Mouse (Mus musculus): ENCODE results near the gene Slc22a2. TPM values are rescaled to one million over a fixed set of nuclear protein-coding genes. Genes with fewer than 3 reads are reported as not detected.

The Slc22a2 gene
- polyA plus RNA-seq, 1 experiment from 2014 or later: 0.85 TPM

DNA sequence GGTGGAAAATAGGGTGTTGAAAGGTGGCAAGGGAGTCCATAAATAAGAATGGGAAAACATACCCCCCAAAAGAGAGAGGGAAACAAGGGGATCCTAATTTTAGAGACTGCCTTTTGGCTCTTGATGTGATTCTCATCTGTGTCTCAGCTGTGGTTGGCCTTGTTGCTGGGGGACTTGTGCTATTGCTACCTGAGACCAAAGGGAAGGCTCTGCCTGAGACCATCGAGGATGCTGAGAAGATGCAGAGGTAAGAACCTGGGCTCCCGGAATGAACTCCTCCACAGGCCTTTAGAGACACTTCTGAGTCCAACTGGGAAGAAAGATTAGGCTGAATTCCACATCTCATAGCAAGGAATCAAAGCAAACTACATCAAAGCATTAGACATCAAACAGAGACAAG, 35.7 kb downstream of the Slc22a2 start:
- H3K9ac ChIP-seq (ENCODE audit: low read depth, low read length): no peak overlapping the region
- H3K9me3 ChIP-seq (replicated peaks; ENCODE audit: control insufficient read depth, low read length, poor library complexity, severe bottlenecking): no peaks in the 10 kb centered on the region
- WGBS: 72% methylated on average over 2 of the region's 2 CpGs
- no peak for ATAC-seq
- H3K4me3 ChIP-seq (ENCODE audit: low read depth, low read length): no peak overlapping the region
- no peaks in the 10 kb centered on the region for H3K27me3 ChIP-seq (ENCODE audit: control insufficient read depth, insufficient read depth, low read depth, low read length)
- no peaks in the 10 kb centered on the region for H3K4me1 ChIP-seq (ENCODE audit: control insufficient read depth, insufficient read depth, low read length)
- no peak overlapping the region for H3K4me2 ChIP-seq (ENCODE audit: low read length)
- no peak overlapping the region for H3K27ac ChIP-seq (ENCODE audit: low read length)
- no peaks in the 10 kb centered on the region for H3K36me3 ChIP-seq (ENCODE audit: control insufficient read depth, insufficient read depth, low read length)

GRCm38 (mm10) chr17:12627983-12628382, 44.1 kb downstream of the Slc22a2 start:
- Histone ChIP-seq H3K4me1 (ENCODE audit: control insufficient read depth, insufficient read depth, low read length) (no peaks in the 10 kb centered on the region), H3K27ac (ENCODE audit: low read length) (no peak overlapping the region), H3K36me3 (ENCODE audit: control insufficient read depth, insufficient read depth, low read length) (no peaks in the 10 kb centered on the region), H3K27me3 (ENCODE audit: control insufficient read depth, insufficient read depth, low read depth, low read length) (no peaks in the 10 kb centered on the region), H3K9ac (ENCODE audit: low read depth, low read length) (no peak overlapping the region), H3K4me3 (ENCODE audit: low read depth, low read length) (no peak overlapping the region), H3K4me2 (ENCODE audit: low read length) (no peak overlapping the region), H3K9me3 (replicated peaks; ENCODE audit: control insufficient read depth, low read length, poor library complexity, severe bottlenecking) (no peaks in the 10 kb centered on the region)
- ATAC-seq: no peak
- 88% methylated on average over 4 of the region's 4 CpGs for WGBS

DNA sequence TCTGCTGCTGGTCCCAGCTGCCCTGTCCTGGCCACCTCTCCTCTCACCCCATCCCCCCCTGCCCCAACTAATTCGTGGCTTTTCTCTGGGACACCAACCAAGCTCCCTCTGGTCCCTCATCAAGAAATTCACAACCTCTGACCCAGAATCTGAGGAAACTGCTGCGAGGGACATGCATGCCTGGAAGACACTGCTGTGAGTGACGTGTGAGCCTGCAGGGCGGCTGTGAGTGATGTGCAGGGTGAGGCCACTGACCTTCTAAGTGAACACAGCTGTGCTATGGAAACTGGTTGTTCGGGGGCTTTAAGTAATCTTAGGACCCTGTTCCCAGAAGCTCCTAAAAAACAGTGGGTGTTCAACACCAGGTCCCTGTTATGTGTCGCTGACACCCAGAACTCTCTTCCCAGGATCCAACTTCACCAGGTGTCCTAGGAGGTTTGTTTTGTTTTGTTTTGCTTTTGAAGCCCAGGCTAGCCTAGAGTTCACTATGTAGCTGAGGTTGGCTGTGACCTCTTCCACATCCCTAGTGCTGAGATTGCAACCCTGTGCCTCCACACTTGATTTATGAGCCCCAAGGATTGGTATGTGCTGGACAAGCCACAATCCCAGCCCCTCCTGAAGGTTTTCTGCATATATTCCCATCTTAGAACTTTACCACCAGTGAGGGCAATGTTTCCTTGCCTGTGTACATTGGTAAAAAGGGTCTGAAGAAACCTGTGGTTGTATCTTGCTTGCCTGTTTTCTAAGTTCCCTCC, 47.2 kb downstream of the Slc22a2 start:
- WGBS: 63% methylated on average over 6 of the region's 6 CpGs

DNA sequence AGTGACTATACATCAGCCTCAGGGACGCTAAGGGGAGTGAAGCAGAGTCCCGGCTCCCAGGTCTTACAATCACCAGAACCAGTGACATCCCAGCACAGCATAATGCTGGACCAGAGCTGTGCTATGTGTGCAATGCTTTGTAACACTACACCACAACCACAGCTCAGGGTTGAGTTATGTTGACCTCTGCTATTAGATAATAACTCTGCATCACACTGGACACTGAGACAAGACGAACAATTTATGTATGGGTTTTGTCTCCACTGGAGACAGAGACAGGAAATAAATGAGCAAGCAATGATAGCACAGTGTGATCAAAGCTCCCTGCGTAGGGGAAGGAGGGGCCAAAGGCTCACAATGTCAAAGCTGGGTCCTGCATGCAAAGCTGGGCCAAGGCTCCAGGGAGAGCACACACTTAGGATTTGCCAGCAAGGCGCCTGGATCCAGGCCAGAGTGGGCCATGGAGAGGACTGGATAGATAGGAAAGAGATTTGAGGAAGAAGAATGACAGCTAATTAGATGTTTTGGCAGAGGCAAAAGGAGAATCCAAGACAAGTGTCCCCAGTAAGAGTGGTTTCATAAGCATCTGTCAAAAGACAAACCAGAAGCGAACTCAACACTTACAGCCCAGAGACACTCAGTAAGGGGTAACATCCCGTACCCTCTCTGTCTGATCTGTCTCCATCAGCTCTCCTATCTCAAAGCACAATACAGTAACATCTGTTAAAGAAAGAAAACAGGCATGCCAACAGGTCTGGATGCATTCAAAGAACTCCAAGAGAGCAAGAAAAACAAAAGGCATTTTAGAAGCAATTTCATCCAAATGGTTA, 48.1 kb downstream of the Slc22a2 start:
- Histone ChIP-seq H3K27me3 (ENCODE audit: control insufficient read depth, insufficient read depth, low read depth, low read length) (no peaks in the 10 kb centered on the region), H3K36me3 (ENCODE audit: control insufficient read depth, insufficient read depth, low read length) (no peaks in the 10 kb centered on the region), H3K9me3 (replicated peaks; ENCODE audit: control insufficient read depth, low read length, poor library complexity, severe bottlenecking) (no peaks in the 10 kb centered on the region), H3K9ac (ENCODE audit: low read depth, low read length) (no peak overlapping the region), H3K4me2 (ENCODE audit: low read length) (no peak overlapping the region), H3K27ac (ENCODE audit: low read length) (no peak overlapping the region), H3K4me3 (ENCODE audit: low read depth, low read length) (no peak overlapping the region), H3K4me1 (ENCODE audit: control insufficient read depth, insufficient read depth, low read length) (no peaks in the 10 kb centered on the region)
- no peak for ATAC-seq
- WGBS: 53% methylated on average over 7 of the region's 7 CpGs

More for the DNA sequence above, 47.2 kb downstream of the Slc22a2 start:
- Histone ChIP-seq H3K4me3 (ENCODE audit: low read depth, low read length) (no peak overlapping the region), H3K27me3 (ENCODE audit: control insufficient read depth, insufficient read depth, low read depth, low read length) (no peaks in the 10 kb centered on the region), H3K4me2 (ENCODE audit: low read length) (no peak overlapping the region), H3K9me3 (replicated peaks; ENCODE audit: control insufficient read depth, low read length, poor library complexity, severe bottlenecking) (no peaks in the 10 kb centered on the region), H3K4me1 (ENCODE audit: control insufficient read depth, insufficient read depth, low read length) (no peaks in the 10 kb centered on the region), H3K27ac (ENCODE audit: low read length) (no peak overlapping the region), H3K9ac (ENCODE audit: low read depth, low read length) (no peak overlapping the region), H3K36me3 (ENCODE audit: control insufficient read depth, insufficient read depth, low read length) (no peaks in the 10 kb centered on the region)
- no peak for ATAC-seq

DNA sequence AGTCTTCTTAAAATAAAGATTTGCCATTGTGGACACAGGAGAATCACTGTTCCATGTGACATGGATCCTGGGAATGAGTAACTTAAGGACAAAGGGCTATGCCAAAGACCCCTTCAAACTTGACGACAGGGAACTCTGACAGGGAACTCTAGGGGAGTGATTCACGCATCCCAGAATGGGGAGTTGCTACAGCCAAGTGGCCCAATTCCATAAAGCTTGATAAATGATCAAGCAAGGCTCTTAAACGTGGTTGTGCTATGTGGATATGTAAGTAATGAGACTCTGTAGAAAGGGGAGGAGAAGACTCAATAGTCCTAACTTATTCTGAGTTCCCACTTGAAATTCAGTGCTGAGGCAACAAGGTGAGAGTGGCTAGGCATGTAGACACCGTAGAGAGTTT, 50.9 kb downstream of the Slc22a2 start:
- WGBS: 76% methylated on average over 4 of the region's 4 CpGs
- no peak overlapping the region for H3K9ac ChIP-seq (ENCODE audit: low read depth, low read length)
- H3K4me2 ChIP-seq (ENCODE audit: low read length): no peak overlapping the region
- H3K36me3 ChIP-seq (ENCODE audit: control insufficient read depth, insufficient read depth, low read length): no peaks in the 10 kb centered on the region
- no peak overlapping the region for H3K4me3 ChIP-seq (ENCODE audit: low read depth, low read length)
- no peak for ATAC-seq
- 0 out of 2 replicates have a peak, but pooled peaks cover 2% of the 10 kb centered on the region for H3K9me3 ChIP-seq (replicated peaks; ENCODE audit: control insufficient read depth, low read length, poor library complexity, severe bottlenecking)
- no peaks in the 10 kb centered on the region for H3K4me1 ChIP-seq (ENCODE audit: control insufficient read depth, insufficient read depth, low read length)
- no peaks in the 10 kb centered on the region for H3K27me3 ChIP-seq (ENCODE audit: control insufficient read depth, insufficient read depth, low read depth, low read length)
- H3K27ac ChIP-seq (ENCODE audit: low read length): no peak overlapping the region

GRCm38 (mm10) chr17:12639585-12639984, 55.7 kb downstream of the Slc22a2 start:
- H3K36me3 ChIP-seq (ENCODE audit: control insufficient read depth, insufficient read depth, low read length): no peaks in the 10 kb centered on the region
- H3K4me1 ChIP-seq (ENCODE audit: control insufficient read depth, insufficient read depth, low read length): no peaks in the 10 kb centered on the region
- H3K9ac ChIP-seq (ENCODE audit: low read depth, low read length): no peak overlapping the region
- no peaks in the 10 kb centered on the region for H3K27me3 ChIP-seq (ENCODE audit: control insufficient read depth, insufficient read depth, low read depth, low read length)
- no peak overlapping the region for H3K27ac ChIP-seq (ENCODE audit: low read length)
- no peak overlapping the region for H3K4me2 ChIP-seq (ENCODE audit: low read length)
- 0 out of 2 replicates have a peak, but pooled peaks cover 2% of the 10 kb centered on the region for H3K9me3 ChIP-seq (replicated peaks; ENCODE audit: control insufficient read depth, low read length, poor library complexity, severe bottlenecking)
- no peak overlapping the region for H3K4me3 ChIP-seq (ENCODE audit: low read depth, low read length)
- WGBS: 89% methylated on average over 3 of the region's 3 CpGs
- ATAC-seq: no peak

GRCm38 (mm10) chr17:12641087-12641486, 57.2 kb downstream of the Slc22a2 start:
- Histone ChIP-seq H3K9me3 (replicated peaks; ENCODE audit: control insufficient read depth, low read length, poor library complexity, severe bottlenecking) (0 out of 2 replicates have a peak, but pooled peaks cover 2% of the 10 kb centered on the region), H3K4me3 (ENCODE audit: low read depth, low read length) (no peak overlapping the region), H3K27me3 (ENCODE audit: control insufficient read depth, insufficient read depth, low read depth, low read length) (no peaks in the 10 kb centered on the region), H3K27ac (ENCODE audit: low read length) (no peak overlapping the region), H3K36me3 (ENCODE audit: control insufficient read depth, insufficient read depth, low read length) (no peaks in the 10 kb centered on the region), H3K4me1 (ENCODE audit: control insufficient read depth, insufficient read depth, low read length) (no peaks in the 10 kb centered on the region), H3K9ac (ENCODE audit: low read depth, low read length) (no peak overlapping the region), H3K4me2 (ENCODE audit: low read length) (no peak overlapping the region)
- ATAC-seq: no peak
- 79% methylated on average over 4 of the region's 4 CpGs for WGBS

- Histone ChIP-seq H3K4me3 (ENCODE audit: low read depth, low read length) (no peak overlapping the region), H3K4me2 (ENCODE audit: low read length) (no peak overlapping the region), H3K36me3 (ENCODE audit: control insufficient read depth, insufficient read depth, low read length) (no peaks in the 10 kb centered on the region), H3K27ac (ENCODE audit: low read length) (no peak overlapping the region), H3K9me3 (replicated peaks; ENCODE audit: control insufficient read depth, low read length, poor library complexity, severe bottlenecking) (no peaks in the 10 kb centered on the region), H3K9ac (ENCODE audit: low read depth, low read length) (no peak overlapping the region), H3K27me3 (ENCODE audit: control insufficient read depth, insufficient read depth, low read depth, low read length) (no peaks in the 10 kb centered on the region), H3K4me1 (ENCODE audit: control insufficient read depth, insufficient read depth, low read length) (no peaks in the 10 kb centered on the region)
- 81% methylated on average over 5 of the region's 5 CpGs for WGBS
- ATAC-seq: no peak
Observed at GRCm38 (mm10) chr17:12645461-12645860, 61.5 kb downstream of the Slc22a2 start.

GRCm38 (mm10) chr17:12652604-12653003, 68.7 kb downstream of the Slc22a2 start:
- Histone ChIP-seq H3K9me3 (replicated peaks; ENCODE audit: control insufficient read depth, low read length, poor library complexity, severe bottlenecking) (no peaks in the 10 kb centered on the region), H3K4me1 (ENCODE audit: control insufficient read depth, insufficient read depth, low read length) (no peaks in the 10 kb centered on the region), H3K9ac (ENCODE audit: low read depth, low read length) (no peak overlapping the region), H3K36me3 (ENCODE audit: control insufficient read depth, insufficient read depth, low read length) (no peaks in the 10 kb centered on the region), H3K27ac (ENCODE audit: low read length) (no peak overlapping the region), H3K4me3 (ENCODE audit: low read depth, low read length) (no peak overlapping the region), H3K4me2 (ENCODE audit: low read length) (no peak overlapping the region), H3K27me3 (ENCODE audit: control insufficient read depth, insufficient read depth, low read depth, low read length) (no peaks in the 10 kb centered on the region)
- 94% methylated on average over 11 of the region's 11 CpGs for WGBS
- no peak for ATAC-seq

All from midbrain, embryonic 16.5 days (tissue).